Mouse (Mus musculus) embryonic facial prominence, embryonic 15.5 days (tissue): ENCODE measurements around the gene Bcas2. TPM values are rescaled to one million over a fixed set of nuclear protein-coding genes. Genes with fewer than 3 reads are reported as not detected.
"Not testable (repeated sequence)": the region's sequence is repeated elsewhere in the genome, so short reads cannot be mapped to it uniquely, and the experiment has no call there.

Experiments
- ATAC-seq: fragments of 200-750 bp; cut with Nextera tagmentation; 2 replicates; pipeline ENCODE4 v1.8.0; 2017; ENCODE audit warnings: low read depth, moderate TSS enrichment; ENCODE audit not compliant: insufficient number of reproducible peaks, low FRiP score, low TSS enrichment
- H3K27ac ChIP-seq: fragments of 300-500 bp; sonication (generic); replicated peaks from 2 replicates; pipeline ENCODE4 v1.5.1; 2015; ENCODE audit warnings: mild to moderate bottlenecking, inconsistent platforms
- H3K27me3 ChIP-seq: fragments of 300-500 bp; sonication (generic); 2 replicates; pipeline ENCODE4 v1.6.1; 2015; ENCODE audit warnings: inconsistent platforms
- H3K36me3 ChIP-seq: fragments of 300-500 bp; sonication (generic); 2 replicates; pipeline ENCODE4 v1.6.1; 2015; ENCODE audit warnings: mild to moderate bottlenecking, inconsistent platforms
- H3K4me1 ChIP-seq: fragments of 300-500 bp; sonication (generic); 2 replicates; pipeline ENCODE4 v1.6.1; 2015; ENCODE audit warnings: inconsistent platforms
- H3K4me2 ChIP-seq: fragments of 300-500 bp; sonication (generic); replicated peaks from 2 replicates; pipeline ENCODE4 v1.6.1; 2015; ENCODE audit warnings: mild to moderate bottlenecking, inconsistent platforms
- H3K4me3 ChIP-seq: fragments of 300-500 bp; sonication (generic); replicated peaks from 2 replicates; pipeline ENCODE4 v1.5.1; 2015; ENCODE audit warnings: mild to moderate bottlenecking, inconsistent platforms
- H3K9ac ChIP-seq: fragments of 300-500 bp; sonication (generic); 2 replicates; pipeline ENCODE4 v1.6.1; 2015; ENCODE audit warnings: inconsistent platforms
- H3K9me3 ChIP-seq: fragments of 300-500 bp; sonication (generic); replicated peaks from 2 replicates; pipeline ENCODE4 v1.6.1; 2016; ENCODE audit warnings: inconsistent platforms
- WGBS: fragments of 180-500 bp; shearing (Covaris S2); methylation state at CpG from one replicate; pipeline ENCODE4 v1.1.7; 2015; 5-methylcytosine and 5-hydroxymethylcytosine counted together
- polyA plus RNA-seq: library from polyadenylated mRNA; unstranded; fragments of >200 nt; fragmentation: Nextera tagmentation; extraction: Ambion mirVana; gene quantifications from 2 replicates; pipeline ENCODE4 v1.2.1, GENCODE M21; 2015

The Bcas2 gene
- polyA plus RNA-seq, 1 experiment from 2014 or later = 170 TPM

- Histone ChIP-seq H3K4me1 (no peaks in the 10 kb centered on the region), H3K4me3 (no peak overlapping the region), H3K9me3 (no peaks in the 10 kb centered on the region), H3K4me2 (no peak overlapping the region), H3K27me3 (no peaks in the 10 kb centered on the region), H3K9ac (no peak overlapping the region), H3K36me3 (no peaks in the 10 kb centered on the region), H3K27ac (no peak overlapping the region)
- no peak for ATAC-seq
- 90% methylated on average over 5 of the region's 5 CpGs for WGBS
Observed at GRCm38 (mm10) chr3:103199386-103199785, 27.9 kb downstream of the Bcas2 start.

DNA sequence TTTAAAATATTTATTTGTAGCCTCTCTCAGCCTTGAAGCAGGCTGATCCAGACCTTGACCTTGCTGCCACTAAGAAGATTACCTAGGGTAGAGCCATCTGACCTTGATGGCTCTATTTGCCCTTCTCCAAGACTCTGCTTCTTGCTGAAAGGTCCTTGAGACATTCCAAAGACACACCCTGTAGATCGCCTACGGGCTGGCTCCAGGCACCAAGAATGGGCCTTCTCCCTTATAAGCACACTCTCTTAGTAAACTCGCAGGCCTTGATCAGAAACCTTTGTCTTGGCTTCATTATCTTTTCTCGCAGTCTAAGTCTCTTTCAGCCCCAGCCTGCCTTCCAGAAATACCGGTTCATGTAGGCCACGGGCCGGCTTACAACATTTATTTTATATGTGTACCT lies 29.6 kb downstream of the Bcas2 start:
- H3K27ac ChIP-seq, H3K9me3 ChIP-seq, H3K27me3 ChIP-seq, H3K4me2 ChIP-seq, ATAC-seq, H3K4me1 ChIP-seq, H3K9ac ChIP-seq, H3K36me3 ChIP-seq, H3K4me3 ChIP-seq: not testable (repeated sequence)
- 97% methylated on average over 7 of the region's 7 CpGs for WGBS

DNA sequence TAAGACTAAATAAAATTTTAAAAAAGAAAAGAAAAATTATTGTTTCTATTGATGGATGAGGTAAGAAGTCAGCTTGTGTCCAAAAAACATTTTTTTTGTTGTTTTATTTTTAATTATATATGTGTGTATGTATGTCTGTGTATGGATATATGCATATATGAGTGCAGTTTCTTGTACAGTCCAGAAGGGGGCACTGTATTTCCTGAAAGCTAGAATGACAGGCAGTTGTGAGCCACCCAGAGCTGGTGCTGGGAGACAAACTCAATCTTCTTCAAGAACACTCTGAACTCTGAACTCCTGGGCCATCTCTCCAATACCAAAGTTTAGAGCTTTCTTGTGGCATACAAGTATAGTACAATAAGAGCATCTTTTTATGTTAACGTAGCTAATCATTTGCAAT lies 32.1 kb downstream of the Bcas2 start:
- WGBS = 90% methylated on average over 1 of the region's 1 CpGs
- no peaks in the 10 kb centered on the region for H3K4me1 ChIP-seq
- no peak overlapping the region for H3K4me3 ChIP-seq
- H3K9ac ChIP-seq = no peak overlapping the region
- H3K9me3 ChIP-seq = no peaks in the 10 kb centered on the region
- no peak for ATAC-seq
- no peaks in the 10 kb centered on the region for H3K27me3 ChIP-seq
- H3K27ac ChIP-seq = no peak overlapping the region
- no peaks in the 10 kb centered on the region for H3K36me3 ChIP-seq
- H3K4me2 ChIP-seq = no peak overlapping the region

- Histone ChIP-seq H3K27ac (no peak overlapping the region), H3K4me3 (no peak overlapping the region), H3K27me3 (no peaks in the 10 kb centered on the region), H3K4me2 (no peak overlapping the region), H3K9ac (no peak overlapping the region), H3K36me3 (no peaks in the 10 kb centered on the region), H3K9me3 (no peaks in the 10 kb centered on the region), H3K4me1 (no peaks in the 10 kb centered on the region)
- 81% methylated on average over 3 of the region's 3 CpGs for WGBS
- ATAC-seq = no peak
Observed at GRCm38 (mm10) chr3:103204445-103204844, 33.0 kb downstream of the Bcas2 start.

DNA sequence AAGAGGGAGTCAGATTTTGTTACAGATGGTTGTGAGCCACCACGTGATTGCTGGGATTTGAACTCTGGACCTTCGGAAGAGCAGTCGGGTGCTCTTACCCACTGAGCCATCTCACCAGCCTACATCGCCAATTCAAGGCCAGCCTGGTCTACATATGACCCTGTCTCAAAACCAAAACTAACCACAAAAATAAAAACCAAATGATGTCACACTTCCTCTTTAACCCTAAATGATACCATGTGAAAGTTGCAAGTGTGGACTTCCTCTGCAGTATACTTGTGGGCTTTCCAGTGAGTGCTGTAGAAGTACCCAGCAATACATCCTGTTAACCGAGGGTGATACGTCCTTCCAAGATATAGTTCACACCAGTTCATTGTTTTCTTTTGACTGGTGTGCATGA lies 34.9 kb downstream of the Bcas2 start:
- ATAC-seq = no peak
- no peaks in the 10 kb centered on the region for H3K36me3 ChIP-seq
- WGBS = 81% methylated on average over 6 of the region's 6 CpGs

DNA sequence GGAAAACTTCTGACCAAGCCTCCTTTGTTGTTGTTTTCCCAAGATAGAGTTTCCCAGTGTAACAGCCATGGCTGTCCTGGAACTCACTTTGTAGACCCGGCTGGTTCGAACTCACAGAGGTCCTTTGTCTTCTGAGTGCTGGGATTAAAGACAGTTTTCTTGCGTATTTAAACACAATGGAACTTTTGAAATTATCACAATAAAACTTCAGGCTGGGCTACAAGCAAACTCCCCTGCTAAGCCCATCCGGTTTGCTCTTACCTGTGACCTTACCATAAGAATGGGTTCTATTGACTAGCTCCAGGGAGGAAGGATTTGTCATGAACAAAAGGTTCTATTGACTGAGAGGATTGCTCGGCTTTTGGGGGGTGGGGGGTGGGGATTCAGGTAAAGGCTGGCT lies 36.3 kb downstream of the Bcas2 start:
- Histone ChIP-seq H3K36me3 (no peaks in the 10 kb centered on the region), H3K27ac (no peak overlapping the region), H3K27me3 (no peaks in the 10 kb centered on the region), H3K4me1 (no peaks in the 10 kb centered on the region), H3K4me3 (no peak overlapping the region), H3K9me3 (no peaks in the 10 kb centered on the region), H3K9ac (no peak overlapping the region), H3K4me2 (no peak overlapping the region)
- WGBS = 23% methylated on average over 5 of the region's 5 CpGs
- ATAC-seq = no peak

More for the DNA sequence above, 34.9 kb downstream of the Bcas2 start:
- Histone ChIP-seq H3K9me3 (no peaks in the 10 kb centered on the region), H3K4me2 (no peak overlapping the region), H3K4me3 (no peak overlapping the region), H3K27ac (no peak overlapping the region), H3K27me3 (no peaks in the 10 kb centered on the region), H3K4me1 (no peaks in the 10 kb centered on the region), H3K9ac (no peak overlapping the region)

GRCm38 (mm10) chr3:103208237-103208636 lies 36.8 kb downstream of the Bcas2 start:
- Histone ChIP-seq H3K9me3 (no peaks in the 10 kb centered on the region), H3K9ac (no peak overlapping the region), H3K27me3 (no peaks in the 10 kb centered on the region), H3K4me1 (no peaks in the 10 kb centered on the region), H3K4me3 (no peak overlapping the region), H3K36me3 (no peaks in the 10 kb centered on the region), H3K27ac (no peak overlapping the region), H3K4me2 (no peak overlapping the region)
- ATAC-seq = no peak
- 77% methylated on average over 2 of the region's 2 CpGs for WGBS

GRCm38 (mm10) chr3:103211101-103211500 lies 39.6 kb downstream of the Bcas2 start:
- WGBS = 92% methylated on average over 2 of the region's 2 CpGs
- Histone ChIP-seq H3K9me3 (no peaks in the 10 kb centered on the region), H3K4me2 (no peak overlapping the region), H3K4me1 (no peaks in the 10 kb centered on the region), H3K36me3 (no peaks in the 10 kb centered on the region), H3K4me3 (no peak overlapping the region), H3K9ac (no peak overlapping the region), H3K27me3 (no peaks in the 10 kb centered on the region), H3K27ac (no peak overlapping the region)
- ATAC-seq = no peak

DNA sequence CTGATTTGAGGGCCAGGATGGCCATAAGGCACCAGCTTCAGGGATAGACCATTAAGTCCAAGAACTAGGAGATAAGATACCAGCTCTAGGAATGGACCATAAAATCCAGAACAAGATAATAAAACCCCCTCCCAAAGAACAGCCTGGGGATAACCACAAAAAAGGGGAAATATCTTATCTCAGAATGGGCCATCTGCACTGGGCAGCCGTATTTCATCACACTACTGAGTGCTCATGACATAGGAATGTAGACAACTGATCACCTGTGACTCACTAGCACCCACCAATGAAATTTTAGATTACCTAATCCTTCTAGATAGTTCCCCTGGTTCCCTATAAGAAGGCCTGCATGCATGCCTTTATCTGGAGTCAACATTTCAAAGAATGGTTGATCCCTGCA lies 40.7 kb downstream of the Bcas2 start:
- Histone ChIP-seq H3K27me3 (no peaks in the 10 kb centered on the region), H3K9ac (no peak overlapping the region), H3K9me3 (no peaks in the 10 kb centered on the region), H3K36me3 (no peaks in the 10 kb centered on the region), H3K4me1 (no peaks in the 10 kb centered on the region), H3K4me2 (no peak overlapping the region), H3K4me3 (no peak overlapping the region), H3K27ac (no peak overlapping the region)
- ATAC-seq = no peak
- 75% methylated on average over 1 of the region's 1 CpGs for WGBS

- no peaks in the 10 kb centered on the region for H3K27me3 ChIP-seq
- H3K4me3 ChIP-seq = no peak overlapping the region
- H3K9ac ChIP-seq = no peak overlapping the region
- no peaks in the 10 kb centered on the region for H3K36me3 ChIP-seq
- no peak overlapping the region for H3K4me2 ChIP-seq
- H3K4me1 ChIP-seq = no peaks in the 10 kb centered on the region
- H3K9me3 ChIP-seq = no peaks in the 10 kb centered on the region
- H3K27ac ChIP-seq = no peak overlapping the region
- no peak for ATAC-seq
- 45% methylated on average over 5 of the region's 5 CpGs for WGBS
Observed at GRCm38 (mm10) chr3:103213537-103213936, 42.1 kb downstream of the Bcas2 start.

DNA sequence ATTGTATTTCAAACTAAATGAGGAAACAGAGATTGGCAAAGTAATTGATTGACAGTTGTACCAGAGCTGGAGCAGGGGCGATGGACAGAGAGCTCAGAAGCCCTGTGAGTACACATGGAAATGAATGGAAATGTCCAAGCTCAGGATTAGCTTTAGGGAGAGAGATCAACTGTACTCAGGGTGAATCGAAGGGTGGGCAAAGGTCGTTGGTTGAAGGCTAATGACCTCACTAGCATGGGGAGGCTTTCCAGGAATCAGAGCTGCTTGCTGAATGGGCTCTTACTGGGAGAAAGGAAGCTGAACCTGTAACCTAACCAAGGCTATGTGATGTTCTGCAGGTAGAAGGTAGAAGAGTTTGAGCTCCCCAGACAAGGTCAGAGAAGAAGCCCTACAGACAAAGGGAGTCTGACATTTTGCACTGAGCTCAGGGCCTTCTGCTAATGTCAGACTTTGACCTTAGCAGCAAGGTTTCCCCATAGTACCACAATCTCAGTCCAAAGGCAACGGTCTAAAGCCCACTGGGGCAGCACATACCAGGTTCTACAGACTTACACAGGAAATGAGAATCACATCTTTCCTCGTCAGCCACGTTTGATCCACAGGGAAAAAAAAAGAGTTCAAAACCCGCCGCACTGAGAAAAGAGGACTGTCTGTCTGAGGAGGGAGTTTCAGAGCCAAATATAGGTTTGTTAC lies 43.3 kb downstream of the Bcas2 start:
- 72% methylated on average over 8 of the region's 8 CpGs for WGBS
- Histone ChIP-seq H3K27me3 (no peaks in the 10 kb centered on the region), H3K4me1 (no peaks in the 10 kb centered on the region), H3K36me3 (no peaks in the 10 kb centered on the region), H3K9ac (no peak overlapping the region), H3K4me2 (no peak overlapping the region), H3K27ac (no peak overlapping the region), H3K9me3 (no peaks in the 10 kb centered on the region), H3K4me3 (no peak overlapping the region)
- ATAC-seq = no peak

DNA sequence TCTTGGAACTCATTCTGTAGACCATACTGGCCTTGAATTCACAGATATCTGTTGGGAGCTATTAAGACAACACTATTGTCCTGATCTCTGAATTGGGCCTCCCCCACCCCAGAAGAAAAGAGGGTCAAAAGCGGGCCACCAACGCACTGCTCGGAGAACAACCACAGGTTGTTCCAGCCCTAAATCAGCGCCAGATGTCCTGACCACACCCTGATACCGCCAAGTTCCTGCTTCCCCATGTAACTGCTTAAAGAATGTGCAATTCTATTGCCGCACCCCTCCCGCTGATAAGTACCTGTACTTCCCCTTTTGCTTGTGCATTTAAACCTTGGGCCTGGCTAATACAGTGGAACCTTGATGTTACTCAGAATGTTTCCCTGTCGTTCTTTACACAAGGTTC lies 43.9 kb downstream of the Bcas2 start:
- not testable (repeated sequence) for H3K27me3 ChIP-seq, ATAC-seq, H3K9ac ChIP-seq, H3K4me3 ChIP-seq, H3K4me1 ChIP-seq, H3K27ac ChIP-seq, H3K9me3 ChIP-seq, H3K36me3 ChIP-seq, H3K4me2 ChIP-seq
- WGBS = 81% methylated on average over 8 of the region's 8 CpGs
